Mouse (Mus musculus): ENCODE results near the gene 4933415A04Rik.

GRCm38 (mm10) chr11:43546678-43547077 lies 40.2 kb upstream of the 4933415A04Rik start:
- TF ChIP-seq POLR2A (IDR thresholded peaks at IDR 0.05; ENCODE audit: control insufficient read depth, extremely low read depth, insufficient read depth, low read length, poor library complexity) (no peak), CTCF (IDR thresholded peaks at IDR 0.05; ENCODE audit: borderline replicate concordance, control insufficient read depth, extremely low read depth, insufficient read depth, low read length, poor library complexity) (no peak)

Data from thymus, adult 2 months (tissue).